Mouse (Mus musculus): Measurements from ENCODE around the gene Asb10. TPM values are rescaled to one million over a fixed set of nuclear protein-coding genes. Genes with fewer than 3 reads are reported as not detected.

Gene Asb10
- total and polyA plus RNA-seq, 2 experiments, result 0.10 TPM; not detected in 1

DNA sequence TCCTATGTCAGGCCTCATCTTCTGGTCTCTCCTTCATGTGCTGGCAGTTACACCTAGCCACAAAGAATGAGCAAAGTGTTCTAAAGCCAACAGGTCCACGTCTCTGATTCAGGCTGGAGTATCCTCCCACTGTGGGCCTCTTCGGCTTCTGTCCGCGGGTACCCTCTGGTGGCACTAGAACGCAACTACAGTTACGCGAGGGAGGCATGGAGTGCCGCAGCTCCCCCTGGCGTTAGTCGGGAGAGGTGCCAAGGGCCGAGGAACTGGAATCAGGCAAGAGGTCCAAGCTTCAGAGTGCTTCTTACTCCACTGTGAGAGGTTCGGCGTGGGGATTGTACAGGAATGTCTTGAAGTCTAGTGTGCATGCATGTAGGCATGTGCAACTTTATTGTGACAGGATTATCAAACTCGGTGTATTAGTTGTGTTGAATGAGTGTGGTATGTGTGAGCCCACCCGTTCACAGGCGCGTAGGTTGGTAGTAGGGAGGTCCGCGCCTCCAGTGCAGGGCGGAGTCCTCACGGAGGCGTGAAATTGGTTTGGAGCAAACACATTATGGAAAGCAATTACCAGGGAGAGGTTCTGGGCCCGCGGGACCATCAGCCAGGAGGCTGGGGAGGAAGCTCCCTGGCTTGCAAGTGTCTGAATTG lies 10.6 kb downstream of the Asb10 start:
- peaks cover 10% of the 10 kb centered on the region for H3K27me3 ChIP-seq (ENCODE audit: control insufficient read depth, insufficient read depth, low read length)
- H3K9ac ChIP-seq (ENCODE audit: low read depth, low read length), result no peak overlapping the region
- no peaks in the 10 kb centered on the region for H3K4me1 ChIP-seq (ENCODE audit: control insufficient read depth, insufficient read depth, low read length)
- peak; percentile 61 for DNase-seq (ENCODE audit: extremely low read depth, low read depth, low spot score)
- H3K36me3 ChIP-seq (ENCODE audit: control insufficient read depth, insufficient read depth, low read length), result no peaks in the 10 kb centered on the region
- no peaks in the 10 kb centered on the region for H3K79me2 ChIP-seq (ENCODE audit: control insufficient read depth, insufficient read depth, low read length)
- WGBS, result 22% methylated on average over 24 of the region's 24 CpGs
- H3K4me3 ChIP-seq (ENCODE audit: insufficient read depth, low read depth, low read length), result no peak overlapping the region; the same call in 1 of the 2 replicates
- H3K27ac ChIP-seq (replicated peaks; ENCODE audit: insufficient read depth, low read depth, low read length), result no peak overlapping the region
- TF ChIP-seq POLR2A (IDR thresholded peaks at IDR 0.05; ENCODE audit: extremely low read depth, insufficient read depth, low read length), result no peak
- TF ChIP-seq CTCF (IDR thresholded peaks at IDR 0.05; ENCODE audit: low read depth, low read length), result peak; percentile 100

DNA sequence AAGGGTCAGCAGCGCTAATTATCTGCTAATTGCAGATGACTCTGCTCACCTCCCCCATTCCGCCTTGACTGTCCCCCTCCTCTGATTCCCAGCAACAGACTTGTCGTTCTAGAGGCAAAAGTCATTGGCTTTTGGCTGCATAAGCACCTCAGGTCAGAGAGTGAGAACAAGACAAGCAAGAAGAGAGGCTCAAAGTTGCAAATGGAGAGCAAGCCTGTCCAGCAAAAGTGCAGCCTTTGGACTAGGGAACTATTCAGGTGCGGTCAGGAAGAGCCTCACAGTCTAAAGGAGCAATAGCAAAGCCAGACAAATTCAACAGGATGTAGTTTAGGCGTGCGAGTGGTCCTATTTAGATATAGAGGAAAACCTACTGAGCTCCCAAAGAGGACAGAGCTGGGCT lies 13.0 kb downstream of the Asb10 start:
- peaks cover 10% of the 10 kb centered on the region for H3K27me3 ChIP-seq (ENCODE audit: control insufficient read depth, insufficient read depth, low read length)
- H3K4me3 ChIP-seq (ENCODE audit: insufficient read depth, low read depth, low read length), result no peak overlapping the region
- H3K9ac ChIP-seq (ENCODE audit: low read depth, low read length), result no peak overlapping the region
- no peak for DNase-seq (ENCODE audit: extremely low read depth, low read depth, low spot score)
- H3K27ac ChIP-seq (replicated peaks; ENCODE audit: insufficient read depth, low read depth, low read length), result no peak overlapping the region
- WGBS, result 21% methylated on average over 6 of the region's 6 CpGs
- H3K4me1 ChIP-seq (ENCODE audit: control insufficient read depth, insufficient read depth, low read length), result no peaks in the 10 kb centered on the region
- no peaks in the 10 kb centered on the region for H3K79me2 ChIP-seq (ENCODE audit: control insufficient read depth, insufficient read depth, low read length)
- no peaks in the 10 kb centered on the region for H3K36me3 ChIP-seq (ENCODE audit: control insufficient read depth, insufficient read depth, low read length)
- TF ChIP-seq POLR2A (IDR thresholded peaks at IDR 0.05; ENCODE audit: extremely low read depth, insufficient read depth, low read length) (no peak), CTCF (IDR thresholded peaks at IDR 0.05; ENCODE audit: low read depth, low read length) (no peak)

DNA sequence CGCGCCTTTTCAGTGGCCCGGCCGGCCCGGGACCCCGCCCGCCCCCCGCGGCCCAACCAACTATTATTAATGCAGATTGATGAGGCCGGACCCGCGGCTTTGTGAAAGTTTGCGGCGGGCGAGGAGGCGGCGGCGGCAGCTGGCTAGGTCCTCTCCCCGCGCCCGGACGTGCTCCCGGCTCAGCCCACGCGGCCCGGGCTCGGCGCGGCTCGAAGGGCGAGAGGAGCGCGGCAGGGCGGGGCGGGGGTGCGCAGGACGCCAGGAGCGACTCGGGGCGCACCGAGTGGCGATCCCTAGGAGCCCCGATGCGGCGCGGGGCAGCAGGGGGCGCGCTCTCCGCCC lies 13.9 kb downstream of the Asb10 start, which contains the start of gene Gbx1:
Gene Gbx1, minus strand, starts transcription at position 314 of the 342 bp plus-strand sequence.
- Histone ChIP-seq H3K36me3 (ENCODE audit: control insufficient read depth, insufficient read depth, low read length) (no peaks in the 10 kb centered on the region), H3K4me1 (ENCODE audit: control insufficient read depth, insufficient read depth, low read length) (no peaks in the 10 kb centered on the region), H3K9ac (ENCODE audit: low read depth, low read length) (no peak within 1 kb of the TSS), H3K27ac (replicated peaks; ENCODE audit: insufficient read depth, low read depth, low read length) (no peak within 1 kb of the TSS), H3K27me3 (ENCODE audit: control insufficient read depth, insufficient read depth, low read length) (peaks cover 13% of the 10 kb centered on the region), H3K79me2 (ENCODE audit: control insufficient read depth, insufficient read depth, low read length) (no peaks in the 10 kb centered on the region), H3K4me3 (ENCODE audit: insufficient read depth, low read depth, low read length) (no peak within 1 kb of the TSS)
- no peak for DNase-seq (ENCODE audit: extremely low read depth, low read depth, low spot score)
- 3% methylated on average over 32 of the region's 49 CpGs for WGBS
- 0 out of 2 replicates have a peak, but pooled peaks have one; percentile 3 for TF ChIP-seq CTCF (IDR thresholded peaks at IDR 0.05; ENCODE audit: low read depth, low read length)
- no peak for TF ChIP-seq POLR2A (IDR thresholded peaks at IDR 0.05; ENCODE audit: extremely low read depth, insufficient read depth, low read length)

DNA sequence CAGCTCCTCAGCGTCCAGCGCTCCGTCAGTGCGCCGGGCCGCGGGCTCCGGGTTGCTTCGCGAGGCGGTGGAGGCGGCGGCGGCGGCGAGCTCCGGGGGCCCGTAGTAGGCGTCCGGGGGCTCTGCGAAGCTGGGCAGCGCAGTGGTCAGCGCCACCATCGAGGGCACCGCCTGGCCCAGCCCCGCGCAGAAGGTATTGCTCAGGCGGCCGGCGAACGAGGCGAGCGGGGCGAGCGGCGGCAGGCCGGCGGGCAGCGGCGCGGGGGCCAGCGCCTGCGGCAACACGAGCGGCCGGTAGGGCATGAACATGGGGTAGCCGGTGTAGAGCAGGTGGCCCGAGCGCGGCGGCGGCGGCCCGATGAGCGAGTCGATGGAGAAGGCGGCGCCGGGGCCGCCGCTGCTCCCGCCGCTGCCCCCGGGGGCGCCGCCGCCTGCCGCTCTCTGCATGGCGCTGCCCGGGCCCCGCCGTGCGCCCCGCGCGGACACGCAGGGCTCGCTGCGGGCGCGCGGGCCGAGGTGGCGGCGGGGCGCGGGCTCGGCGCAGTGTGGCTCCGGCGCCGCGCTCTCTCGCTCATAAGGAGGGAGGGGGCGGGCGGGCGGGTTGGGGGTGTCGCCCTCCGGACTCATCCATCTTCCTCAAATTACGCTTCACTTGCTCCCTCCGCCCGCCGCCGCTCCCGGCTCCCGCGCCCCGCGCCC lies 14.4 kb downstream of the Asb10 start:
- Histone ChIP-seq H3K36me3 (ENCODE audit: control insufficient read depth, insufficient read depth, low read length) (no peaks in the 10 kb centered on the region), H3K4me1 (ENCODE audit: control insufficient read depth, insufficient read depth, low read length) (no peaks in the 10 kb centered on the region), H3K27me3 (ENCODE audit: control insufficient read depth, insufficient read depth, low read length) (peaks cover 13% of the 10 kb centered on the region), H3K9ac (ENCODE audit: low read depth, low read length) (no peak overlapping the region), H3K27ac (replicated peaks; ENCODE audit: insufficient read depth, low read depth, low read length) (no peak overlapping the region), H3K79me2 (ENCODE audit: control insufficient read depth, insufficient read depth, low read length) (no peaks in the 10 kb centered on the region), H3K4me3 (ENCODE audit: insufficient read depth, low read depth, low read length) (no peak overlapping the region)
- TF ChIP-seq POLR2A (IDR thresholded peaks at IDR 0.05; ENCODE audit: extremely low read depth, insufficient read depth, low read length) (no peak), CTCF (IDR thresholded peaks at IDR 0.05; ENCODE audit: low read depth, low read length) (no peak)
- WGBS, result 6% methylated on average over 73 of the region's 109 CpGs
- no peak for DNase-seq (ENCODE audit: extremely low read depth, low read depth, low spot score)

DNA sequence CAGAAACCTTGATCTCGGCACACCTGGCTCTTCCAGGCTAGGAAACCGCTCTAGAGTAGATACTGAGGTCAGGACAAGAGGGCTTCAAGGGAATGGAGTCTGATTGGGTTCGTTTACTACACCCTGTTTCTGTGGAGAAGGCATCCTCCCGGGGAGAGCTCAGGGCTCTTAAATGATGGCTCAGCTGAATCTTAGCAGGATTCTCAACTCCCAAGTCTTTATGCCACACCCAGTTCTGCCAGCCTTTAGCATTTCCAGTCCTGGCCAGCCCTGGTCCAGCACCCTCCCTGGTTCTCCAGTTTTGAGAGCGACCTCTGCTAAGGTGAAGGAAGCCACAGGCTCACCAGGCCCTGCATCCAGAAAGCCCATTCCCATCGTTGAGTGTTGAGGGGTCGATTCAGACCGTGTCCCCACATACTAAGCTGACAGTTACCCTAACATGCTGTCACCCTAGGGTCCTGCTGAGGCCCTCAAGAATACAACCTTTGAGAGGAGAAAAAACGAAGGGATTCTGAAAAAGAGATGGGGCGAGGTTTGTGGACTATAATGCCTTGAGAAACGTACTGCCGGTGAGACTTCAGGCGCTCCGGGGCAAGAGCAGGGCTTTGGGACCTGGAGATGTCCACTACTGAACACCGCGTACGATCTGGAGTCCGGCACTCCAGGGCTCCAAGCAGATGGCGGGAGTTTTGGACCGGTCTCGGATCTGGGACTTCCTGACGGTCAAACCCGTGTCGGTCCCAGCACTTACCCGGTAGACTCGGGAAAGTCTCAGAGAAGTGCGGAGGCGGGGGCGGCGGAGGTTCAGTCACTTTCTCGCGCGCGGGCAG lies 15.2 kb downstream of the Asb10 start:
- Histone ChIP-seq H3K79me2 (ENCODE audit: control insufficient read depth, insufficient read depth, low read length) (no peaks in the 10 kb centered on the region), H3K36me3 (ENCODE audit: control insufficient read depth, insufficient read depth, low read length) (no peaks in the 10 kb centered on the region), H3K4me1 (ENCODE audit: control insufficient read depth, insufficient read depth, low read length) (no peaks in the 10 kb centered on the region), H3K27ac (replicated peaks; ENCODE audit: insufficient read depth, low read depth, low read length) (no peak overlapping the region), H3K4me3 (ENCODE audit: insufficient read depth, low read depth, low read length) (no peak overlapping the region), H3K9ac (ENCODE audit: low read depth, low read length) (no peak overlapping the region), H3K27me3 (ENCODE audit: control insufficient read depth, insufficient read depth, low read length) (peaks cover 13% of the 10 kb centered on the region)
- WGBS, result 8% methylated on average over 34 of the region's 34 CpGs
- no peak for DNase-seq (ENCODE audit: extremely low read depth, low read depth, low spot score)
- TF ChIP-seq POLR2A (IDR thresholded peaks at IDR 0.05; ENCODE audit: extremely low read depth, insufficient read depth, low read length), result no peak
- no peak for TF ChIP-seq CTCF (IDR thresholded peaks at IDR 0.05; ENCODE audit: low read depth, low read length)
